Mouse (Mus musculus) megakaryocyte, embryonic 14.5 days (primary cell): ENCODE measurements around the gene Spast.

Experiments used
- FLI1 ChIP-seq: IDR thresholded peaks from 2 replicates; pipeline ENCODE4 v1.6.1; 2012; ENCODE audit warnings: low read length, inconsistent platforms, mixed read lengths
- GATA1 ChIP-seq: IDR thresholded peaks from 3 replicates; pipeline ENCODE4 v1.6.1; 2012; ENCODE audit warnings: mixed read lengths, low read length, inconsistent platforms, borderline replicate concordance

- TF ChIP-seq FLI1 (no peak), GATA1 (no peak)
These were observed 22.4 kb upstream of the Spast start for GRCm38 (mm10) chr17:74316309-74316863.
